Mouse (Mus musculus) ES-Bruce4 (cell line): ENCODE data around the gene Gm10663.

Source experiments
- CTCF ChIP-seq: IDR thresholded peaks from one replicate; pipeline ENCODE4 v1.8.1; 2011; ENCODE audit warnings: low read depth, low read length
- EP300 ChIP-seq: IDR thresholded peaks from 2 replicates; pipeline ENCODE4 v1.6.1; 2011; ENCODE audit warnings: low read depth, low read length; ENCODE audit not compliant: insufficient read depth
- POLR2A ChIP-seq: IDR thresholded peaks from one replicate; pipeline ENCODE4 v1.8.1; 2011; ENCODE audit warnings: low read length; ENCODE audit not compliant: insufficient read depth

- TF ChIP-seq POLR2A, result no peak
- no peak for TF ChIP-seq CTCF
- no peak for TF ChIP-seq EP300
Measured at GRCm38 (mm10) chr8:65108936-65109335, 34.1 kb downstream of the Gm10663 start.
